Mouse (Mus musculus) limb, embryonic 14.5 days (tissue): ENCODE measurements around the gene Glyr1. TPM values are rescaled to one million over a fixed set of nuclear protein-coding genes. Genes with fewer than 3 reads are reported as not detected.

Experiments
- ATAC-seq: fragments of 200-750 bp; cut with Nextera tagmentation; 2 replicates; pipeline ENCODE4 v1.8.0; 2017; ENCODE audit warnings: low read depth, moderate number of reproducible peaks, moderate TSS enrichment; ENCODE audit not compliant: low FRiP score
- DNase-seq: peaks from one replicate; pipeline ENCODE4 v3.0.0-alpha.2; 2015; ENCODE audit warnings: low spot score
- H3K27ac ChIP-seq: fragments of 300-500 bp; sonication (generic); replicated peaks from 2 replicates; pipeline ENCODE4 v1.5.1; 2014; ENCODE audit warnings: low read depth, mild to moderate bottlenecking, low read length, moderate library complexity, mixed read lengths
- H3K27me3 ChIP-seq: fragments of 300-500 bp; sonication (generic); 2 replicates; pipeline ENCODE4 v1.6.1; 2014; ENCODE audit warnings: low read length, mixed read lengths; ENCODE audit not compliant: control insufficient read depth, insufficient read depth
- H3K36me3 ChIP-seq: fragments of 300-500 bp; sonication (generic); 2 replicates; pipeline ENCODE4 v1.6.1; 2014; ENCODE audit warnings: mild to moderate bottlenecking, low read length, moderate library complexity, mixed read lengths; ENCODE audit not compliant: control insufficient read depth, insufficient read depth
- H3K4me1 ChIP-seq: fragments of 300-500 bp; sonication (generic); 2 replicates; pipeline ENCODE4 v1.6.1; 2014; ENCODE audit warnings: antibody characterized with exemption, low read length, mixed read lengths; ENCODE audit not compliant: control insufficient read depth, insufficient read depth
- H3K4me2 ChIP-seq: fragments of 300-500 bp; sonication (generic); replicated peaks from 2 replicates; pipeline ENCODE4 v1.6.1; 2014; ENCODE audit warnings: low read depth, mild to moderate bottlenecking, low read length, moderate library complexity; ENCODE audit not compliant: severe bottlenecking
- H3K4me3 ChIP-seq: fragments of 300-500 bp; sonication (generic); replicated peaks from 2 replicates; pipeline ENCODE4 v1.5.1; 2014; ENCODE audit warnings: low read length
- H3K9ac ChIP-seq: fragments of 300-500 bp; sonication (generic); 2 replicates; pipeline ENCODE4 v1.6.1; 2014; ENCODE audit warnings: mild to moderate bottlenecking, low read depth, low read length, moderate library complexity; ENCODE audit not compliant: severe bottlenecking
- H3K9me3 ChIP-seq: fragments of 300-500 bp; sonication (generic); 2 replicates; pipeline ENCODE4 v1.6.1; 2016; ENCODE audit warnings: low read length; ENCODE audit not compliant: control insufficient read depth
- POLR2A ChIP-seq: fragments of 200-500 bp; IDR thresholded peaks from 2 replicates; pipeline ENCODE4 v1.8.0; 2012; ENCODE audit warnings: inconsistent platforms, mild to moderate bottlenecking, moderate library complexity, borderline replicate concordance; ENCODE audit not compliant: insufficient read depth, insufficient read length; ENCODE audit errors: extremely low read depth
- WGBS: fragments of 180-500 bp; shearing (Covaris S2); extraction: QIAGEN DNeasy Blood & Tissue Kit; methylation state at CpG from one replicate; pipeline ENCODE4 v1.1.7; 2014; 5-methylcytosine and 5-hydroxymethylcytosine counted together
- polyA plus RNA-seq, 2 experiments: library from polyadenylated mRNA; depleted of rRNA in 1 of 2; stranded (reverse) in 1 of 2; unstranded in 1 of 2; fragments of >200 nt; fragmentation: Nextera tagmentation in 1 of 2; extraction: Ambion mirVana in 1 of 2; gene quantifications; 2 replicates each; pipeline versions ENCODE4 v1.2.1 to v1.2.3; 2012 to 2014

Gene Glyr1
- polyA plus RNA-seq, 2 experiments = 87.9 to 121 TPM

DNA sequence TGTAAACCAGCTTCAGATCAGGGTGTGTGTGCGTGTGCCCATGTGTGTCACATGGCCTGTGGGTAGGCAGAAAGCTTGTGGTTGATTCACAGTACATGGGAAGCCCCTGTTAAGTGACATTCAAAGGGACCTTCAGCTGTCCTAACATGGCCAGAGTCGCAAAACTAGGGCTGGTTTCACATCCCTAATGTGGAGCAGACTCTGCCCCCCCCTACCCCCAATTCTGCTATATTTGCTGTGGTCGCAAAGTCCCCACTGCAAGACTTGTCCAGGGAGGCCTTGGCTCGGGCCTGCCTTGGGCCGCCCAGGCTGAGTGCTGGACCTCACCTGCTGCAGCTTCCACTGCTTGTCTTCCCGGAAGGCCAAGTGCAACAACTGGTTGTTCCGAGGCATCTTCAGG lies 38.4 kb downstream of the Glyr1 start:
- Histone ChIP-seq H3K4me3 (no peak overlapping the region), H3K4me2 (no peak overlapping the region), H3K36me3 (peaks cover 31% of the 10 kb centered on the region), H3K4me1 (peaks cover 6% of the 10 kb centered on the region; the same call in 1 of the 2 replicates), H3K27ac (no peak overlapping the region), H3K9ac (no peak overlapping the region), H3K27me3 (no peaks in the 10 kb centered on the region), H3K9me3 (no peaks in the 10 kb centered on the region)
- 83% methylated on average over 7 of the region's 7 CpGs for WGBS
- ATAC-seq = no peak
- TF ChIP-seq POLR2A = no peak
- no peak for DNase-seq

GRCm38 (mm10) chr16:5010371-5010935 lies 39.2 kb downstream of the Glyr1 start:
- Histone ChIP-seq H3K4me2 (no peak overlapping the region), H3K4me3 (no peak overlapping the region), H3K4me1 (peaks cover 6% of the 10 kb centered on the region; the same call in 1 of the 2 replicates), H3K27me3 (no peaks in the 10 kb centered on the region), H3K9ac (no peak overlapping the region), H3K9me3 (no peaks in the 10 kb centered on the region), H3K27ac (no peak overlapping the region), H3K36me3 (peaks cover 23% of the 10 kb centered on the region)
- ATAC-seq (no peak), DNase-seq (no peak)
- no peak for TF ChIP-seq POLR2A
- WGBS = 83% methylated on average over 10 of the region's 10 CpGs

- no peak overlapping the region for H3K4me2 ChIP-seq
- no peak overlapping the region for H3K9ac ChIP-seq
- no peaks in the 10 kb centered on the region for H3K27me3 ChIP-seq
- no peak overlapping the region for H3K27ac ChIP-seq
- ATAC-seq (no peak), DNase-seq (no peak)
- H3K4me3 ChIP-seq = no peak overlapping the region
- TF ChIP-seq POLR2A = no peak
- 81% methylated on average over 12 of the region's 12 CpGs for WGBS
- H3K36me3 ChIP-seq = peaks cover 9% of the 10 kb centered on the region; the same call in 1 of the 2 replicates
- no peaks in the 10 kb centered on the region for H3K9me3 ChIP-seq
- peaks cover 6% of the 10 kb centered on the region; the same call in 1 of the 2 replicates for H3K4me1 ChIP-seq
These were observed 41.6 kb downstream of the Glyr1 start for GRCm38 (mm10) chr16:5008076-5008475.

- no peak overlapping the region for H3K9ac ChIP-seq
- no peaks in the 10 kb centered on the region for H3K9me3 ChIP-seq
- DNase-seq (no peak), ATAC-seq (no peak)
- H3K27me3 ChIP-seq = no peaks in the 10 kb centered on the region
- TF ChIP-seq POLR2A = no peak
- H3K36me3 ChIP-seq = peaks cover 9% of the 10 kb centered on the region; the same call in 1 of the 2 replicates
- H3K4me1 ChIP-seq = peaks cover 4% of the 10 kb centered on the region; the same call in 1 of the 2 replicates
- H3K4me3 ChIP-seq = no peak overlapping the region
- H3K4me2 ChIP-seq = no peak overlapping the region
- 39% methylated on average over 6 of the region's 6 CpGs for WGBS
- no peak overlapping the region for H3K27ac ChIP-seq
These were observed 42.2 kb downstream of the Glyr1 start for GRCm38 (mm10) chr16:5007492-5007891.

DNA sequence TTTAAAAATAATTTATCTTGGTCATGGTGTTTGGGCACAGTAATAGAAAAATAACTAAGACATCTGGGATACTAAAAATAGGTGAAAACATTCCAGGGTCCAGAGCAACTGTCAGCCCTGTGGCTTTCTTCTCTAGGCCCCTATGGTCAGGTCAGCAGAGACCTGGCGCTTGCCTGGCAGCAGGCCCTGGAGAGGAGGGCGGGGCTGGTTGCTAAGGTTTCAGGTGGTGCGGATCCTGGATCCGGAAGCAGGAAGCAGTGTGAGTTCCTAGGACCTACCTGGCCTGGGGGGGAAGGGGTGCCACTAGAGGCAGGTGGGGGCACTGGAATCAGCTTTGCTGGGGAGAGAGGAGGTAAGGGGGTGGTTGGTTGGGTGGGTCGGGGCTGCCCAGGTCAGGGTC lies 42.6 kb downstream of the Glyr1 start, which contains the start of gene Smim22:
Gene Smim22, plus strand, starts transcription at position 222 of the 400 bp plus-strand sequence.
- Histone ChIP-seq H3K4me2 (no peak within 1 kb of the TSS), H3K9me3 (no peaks in the 10 kb centered on the region), H3K4me1 (no peaks in the 10 kb centered on the region), H3K9ac (no peak within 1 kb of the TSS), H3K36me3 (peaks cover 9% of the 10 kb centered on the region; the same call in 1 of the 2 replicates), H3K4me3 (no peak within 1 kb of the TSS), H3K27me3 (no peaks in the 10 kb centered on the region), H3K27ac (no peak within 1 kb of the TSS)
- TF ChIP-seq POLR2A = no peak
- DNase-seq (no peak), ATAC-seq (no peak)
- WGBS = 55% methylated on average over 5 of the region's 5 CpGs
